Comparison of ENCODE assay signal across 21 mouse cellular contexts in genomic region chr3:58680943-58681637, GRCm38 (mm10). TPM values are rescaled to one million over a fixed set of nuclear protein-coding genes. Genes with fewer than 3 reads are reported as not detected.
DNase-seq lines count a peak whose midpoint lies in the region; ATAC-seq and TF ChIP-seq lines count a peak whose summit lies in the region.
"Had no signal": no experiment of that assay in that cellular context is flagged by ENCODE, and none has a peak within 500 bp of the region (broad histone marks: within the 10 kb centered on the region; RNA-seq: fewer than 3 reads in every experiment).

No protein-coding gene starts in this region.

- WGBS in liver, embryonic 11.5 days: 72% methylated on average over 7 of the region's 7 CpGs
- WGBS in small intestine, adult 2 months: 30% methylated on average over 7 of the region's 7 CpGs
- WGBS in cerebellum, adult 2 months: 78% methylated on average over 7 of the region's 7 CpGs

- H3K4me3 ChIP-seq in CH12.LX (replicated peaks in 1 of 3; ENCODE audit: low read depth in 2 of 3, low read length in 2 of 3, poor library complexity in 1 of 3): peak overlapping the region in 2 of 3 experiments; percentile 13 to 44
- H3K4me3 ChIP-seq in liver, embryonic 11.5 days (ENCODE audit: low read depth, low read length): no peak overlapping the region
- no peak overlapping the region for H3K4me3 ChIP-seq in small intestine, adult 2 months (ENCODE audit: low read depth, low read length)
- H3K4me3 ChIP-seq in cerebellum, adult 2 months (replicated peaks; ENCODE audit: insufficient read depth, low read depth, low read length): no peak overlapping the region
- H3K4me3 ChIP-seq: forebrain, embryonic 12.5 days; heart, adult 2 months; heart, embryonic 15.5 days; midbrain, embryonic 13.5 days; neural tube, embryonic 12.5 days had no signal

- no peak for TF ChIP-seq RAD21 in CH12.LX (IDR thresholded peaks at IDR 0.05; ENCODE audit: low read depth, low read length)

- no peak for TF ChIP-seq POLR2A in CH12.LX (IDR thresholded peaks at IDR 0.05; ENCODE audit: low read depth, low read length)
- no peak for TF ChIP-seq POLR2A in small intestine, adult 2 months (IDR thresholded peaks at IDR 0.05; ENCODE audit: low read depth, low read length)
- no peak for TF ChIP-seq POLR2A in cerebellum, adult 2 months (IDR thresholded peaks at IDR 0.05; ENCODE audit: borderline replicate concordance, insufficient read depth, low read length)

- H3K9ac ChIP-seq in CH12.LX (ENCODE audit: insufficient read depth, low read depth): peak overlapping the region; percentile 44; the same call in 1 of the 2 replicates
- no peak overlapping the region for H3K9ac ChIP-seq in liver, embryonic 11.5 days (ENCODE audit: low read depth, low read length)
- H3K9ac ChIP-seq: forebrain, embryonic 12.5 days; heart, embryonic 15.5 days; midbrain, embryonic 13.5 days; neural tube, embryonic 12.5 days had no signal

- H3K9me3 ChIP-seq in CH12.LX (replicated peaks; ENCODE audit: low read length): no peaks in the 10 kb centered on the region
- H3K9me3 ChIP-seq in liver, embryonic 11.5 days (ENCODE audit: control insufficient read depth, low read length): no peaks in the 10 kb centered on the region
- H3K9me3 ChIP-seq: forebrain, embryonic 12.5 days; heart, embryonic 15.5 days; midbrain, embryonic 13.5 days; neural tube, embryonic 12.5 days had no signal

- no peak for TF ChIP-seq CTCF in CH12.LX (conservative IDR thresholded peaks at IDR 0.05 in 1 of 2, IDR thresholded peaks at IDR 0.05 in 1 of 2; ENCODE audit: low read depth in 2 of 2, low read length in 2 of 2)
- no peak for TF ChIP-seq CTCF in small intestine, adult 2 months (IDR thresholded peaks at IDR 0.05; ENCODE audit: extremely low read depth, insufficient read length, insufficient replicate concordance, low read depth, low read length)
- TF ChIP-seq CTCF in cerebellum, adult 2 months (IDR thresholded peaks at IDR 0.05; ENCODE audit: borderline replicate concordance, insufficient read depth, low read depth, low read length): no peak

- no peaks in the 10 kb centered on the region for H3K27me3 ChIP-seq in CH12.LX (replicated peaks)
- no peaks in the 10 kb centered on the region for H3K27me3 ChIP-seq in liver, embryonic 11.5 days (replicated peaks; ENCODE audit: control insufficient read depth, insufficient read depth, low read length)
- H3K27me3 ChIP-seq in small intestine, adult 2 months (ENCODE audit: control insufficient read depth, insufficient read depth, low read length): no peaks in the 10 kb centered on the region
- no peaks in the 10 kb centered on the region for H3K27me3 ChIP-seq in cerebellum, adult 2 months (ENCODE audit: control insufficient read depth, insufficient read depth, low read length)
- H3K27me3 ChIP-seq: forebrain, embryonic 12.5 days; heart, embryonic 15.5 days; midbrain, embryonic 13.5 days; neural tube, embryonic 12.5 days had no signal

- DNase-seq in kidney, adult 11 months: peak; percentile 33
- no peak for DNase-seq in kidney, postnatal 14 days
- DNase-seq in CH12.LX (ENCODE audit: extremely low read depth): no peak
- no peak for DNase-seq in liver, embryonic 11.5 days (ENCODE audit: low spot score)
- no peak for DNase-seq in cerebellum, adult 2 months
- no peak for DNase-seq in thymus, postnatal 0 days (ENCODE audit: low spot score)
- DNase-seq: cerebellum, adult 11-12 months; heart, adult 2 months; right cerebral cortex, postnatal 4 days; thymus, postnatal 4 days had no signal

- H3K36me3 ChIP-seq in CH12.LX (replicated peaks in 1 of 2; ENCODE audit: control insufficient read depth in 1 of 2, insufficient read depth in 1 of 2, low read length in 1 of 2): peaks cover 67 to 89% of the 10 kb centered on the region in 2 experiments
- H3K36me3 ChIP-seq in liver, embryonic 11.5 days (ENCODE audit: control insufficient read depth, insufficient read depth, low read length): no peaks in the 10 kb centered on the region; the same call in 1 of the 2 replicates
- peaks cover 2% of the 10 kb centered on the region; the same call in 1 of the 2 replicates for H3K36me3 ChIP-seq in small intestine, adult 2 months (ENCODE audit: control insufficient read depth, insufficient read depth, low read length)

- dilution Hi-C loops in CH12.LX (cut with MboI; ENCODE audit: extremely low pct_ligation_motif_present, extremely low pct_unique_long_range_greater_than_20kb, low sequenced_read_pairs): no loop called here

- peak overlapping the region; percentile 77 for H3K4me2 ChIP-seq in CH12.LX (ENCODE audit: insufficient read depth, low read depth, poor library complexity, severe bottlenecking)
- H3K4me2 ChIP-seq in liver, embryonic 11.5 days: peak overlapping the region; percentile 28; the same call in 1 of the 2 replicates
- H3K4me2 ChIP-seq: forebrain, embryonic 12.5 days; heart, embryonic 15.5 days; midbrain, embryonic 13.5 days; neural tube, embryonic 12.5 days had no signal

- in situ Hi-C loops in CH12.LX (cut with MboI; ENCODE audit: low pct_ligation_motif_present, low pct_unique_long_range_greater_than_20kb, low sequenced_read_pairs): loop anchor here (25.0 kb wide), 1 partner anchor 269 kb away; the partner anchor contains the start of gene Tsc22d2

- H3K27ac ChIP-seq in CH12.LX (ENCODE audit: insufficient read depth, low read depth): peak overlapping the region; percentile 24; the same call in 1 of the 2 replicates
- H3K27ac ChIP-seq in liver, embryonic 11.5 days (ENCODE audit: low read depth, low read length): no peak overlapping the region
- H3K27ac ChIP-seq in small intestine, adult 2 months (ENCODE audit: insufficient read depth, low read depth, low read length): peak overlapping the region; percentile 46; the same call in 1 of the 2 replicates
- H3K27ac ChIP-seq in cerebellum, adult 2 months (ENCODE audit: insufficient read depth, low read length): no peak overlapping the region
- H3K27ac ChIP-seq: forebrain, embryonic 12.5 days; heart, adult 2 months; midbrain, embryonic 13.5 days; neural tube, embryonic 12.5 days had no signal

- H3K4me1 ChIP-seq in CH12.LX (ENCODE audit: control insufficient read depth in 1 of 2, insufficient read depth in 2 of 2): peaks cover 24 to 93% of the 10 kb centered on the region in 2 experiments
- H3K4me1 ChIP-seq in liver, embryonic 11.5 days (replicated peaks; ENCODE audit: control insufficient read depth, insufficient read depth, low read length): peaks cover 7% of the 10 kb centered on the region; the same call in 1 of the 2 replicates
- H3K4me1 ChIP-seq in small intestine, adult 2 months (ENCODE audit: control insufficient read depth, insufficient read depth, insufficient read length, low read length): peaks cover 13% of the 10 kb centered on the region
- H3K4me1 ChIP-seq in cerebellum, adult 2 months (ENCODE audit: control insufficient read depth, insufficient read depth, low read length): peaks cover 53% of the 10 kb centered on the region

- TF ChIP-seq EP300 in CH12.LX (IDR thresholded peaks at IDR 0.05; ENCODE audit: low read length): no peak

- ATAC-seq in liver, embryonic 11.5 days (replicated peaks; ENCODE audit: low FRiP score): peak; percentile 49
- ATAC-seq: hindbrain, embryonic 16.5 days; lung, postnatal 0 days; midbrain, embryonic 13.5 days had no signal

- H3K79me2 ChIP-seq in CH12.LX (replicated peaks; ENCODE audit: control insufficient read depth, extremely low read depth, insufficient read depth, poor library complexity, severe bottlenecking): peaks cover 96% of the 10 kb centered on the region

TF ChIP-seq in CH12.LX, 34 proteins besides CTCF, POLR2A, EP300 and RAD21:
- TF ChIP-seq CHD1 (IDR thresholded peaks at IDR 0.05; ENCODE audit: low read depth, low read length): peak; percentile 91; the same call in 1 of the 2 replicates
- no peak for TF ChIP-seq MAFK (IDR thresholded peaks at IDR 0.05; ENCODE audit: insufficient replicate concordance, low read length)
- 0 out of 2 replicates have a peak, but pooled peaks have one; percentile 39 for TF ChIP-seq SIN3A (IDR thresholded peaks at IDR 0.05; ENCODE audit: low read length)
- TF ChIP-seq JUN (IDR thresholded peaks at IDR 0.05; ENCODE audit: insufficient read depth, low read depth, low read length): no peak
- TF ChIP-seq TCF12 (IDR thresholded peaks at IDR 0.05; ENCODE audit: low read depth, low read length): no peak
- TF ChIP-seq UBTF (IDR thresholded peaks at IDR 0.05; ENCODE audit: low read depth, low read length): 0 out of 2 replicates have a peak, but pooled peaks have one; percentile 10
TF ChIP-seq in CH12.LX: peak in this region for 3.

RNA-seq across cellular contexts. Expression of gene Siah2, which starts 11.1 kb away (rescaled TPM):
- total RNA-seq in CH12.LX (2012; rRNA removed): 125 and 140 TPM in 2 replicates
- 119 and 142 TPM in 2 replicates for total RNA-seq in CH12.LX (2014; rRNA removed)
- 99.0 and 104 TPM in 2 replicates for polyA plus RNA-seq in CH12.LX (2012; ENCODE audit: insufficient read length, low read depth)
- 5.4 and 6.2 TPM in 2 replicates for polyA plus RNA-seq in liver, embryonic 11.5 days (2014; fragmentation: Nextera tagmentation; extraction: Ambion mirVana)
- polyA plus RNA-seq in small intestine, adult 2 months (2012; rRNA removed): 14.0 and 30.0 TPM in 2 replicates
- polyA plus RNA-seq in cerebellum, adult 2 months (2012; rRNA removed): 25.0 and 26.7 TPM in 2 replicates
- 4.2 and 4.3 TPM in 2 replicates for polyA plus RNA-seq in thymus, postnatal 0 days (2015; fragmentation: Nextera tagmentation; extraction: Ambion mirVana)

RNA-seq across cellular contexts. Expression of gene Erich6, which starts 44.1 kb away (rescaled TPM):
- total RNA-seq in CH12.LX (2012; rRNA removed): not detected in 2 replicates
- not detected in 2 replicates for total RNA-seq in CH12.LX (2014; rRNA removed)
- polyA plus RNA-seq in CH12.LX (2012; ENCODE audit: insufficient read length, low read depth): 0.11 TPM in 1 of 2 replicates, not detected in the other
- polyA plus RNA-seq in liver, embryonic 11.5 days (2014; fragmentation: Nextera tagmentation; extraction: Ambion mirVana): not detected in 2 replicates
- not detected in 2 replicates for polyA plus RNA-seq in small intestine, adult 2 months (2012; rRNA removed)
- 1.9 and 2.2 TPM in 2 replicates for polyA plus RNA-seq in cerebellum, adult 2 months (2012; rRNA removed)
- polyA plus RNA-seq in thymus, postnatal 0 days (2015; fragmentation: Nextera tagmentation; extraction: Ambion mirVana): not detected in 2 replicates
- total RNA-seq: gastrocnemius, adult 8-10 months; heart, adult 2 months; hematopoietic stem cell, adult 5-6 weeks; megakaryocyte, adult 5-6 weeks had no signal
- polyA plus RNA-seq: kidney, embryonic 14.5 days; lung, postnatal 0 days had no signal

Comparison
In these comparisons a context has a peak if more than half of its experiments do, and no peak if none do; other contexts are left out.
1. H3K27ac ChIP-seq: peak in CH12.LX (single experiment) and small intestine, adult 2 months (single experiment); none in liver, embryonic 11.5 days (single experiment) and cerebellum, adult 2 months (single experiment).
2. H3K4me3 ChIP-seq: peak in CH12.LX (2 of 3); none in liver, embryonic 11.5 days (single experiment), small intestine, adult 2 months (single experiment) and cerebellum, adult 2 months (single experiment).